Mouse (Mus musculus) heart, adult 2 months (tissue): ENCODE measurements at regions not wholly inside any gene's neighbourhood (a gene's known extent, or its start where the extent isn't known, plus 50 kb on each side); places are given as distances from the start of the nearest gene placed in this dataset.

Source experiments
- CTCF ChIP-seq: fragments of 200-600 bp; IDR thresholded peaks from 2 replicates; pipeline ENCODE4 v1.8.1; 2022; ENCODE audit warnings: antibody characterized with exemption, mild to moderate bottlenecking, moderate library complexity
- EP300 ChIP-seq: fragments of 200-500 bp; IDR thresholded peaks from 2 replicates; pipeline ENCODE4 v1.6.1; 2011; ENCODE audit warnings: low read depth, low read length, control low read depth; ENCODE audit not compliant: insufficient read depth
- POLR2A ChIP-seq: fragments of 200-500 bp; IDR thresholded peaks from 2 replicates; pipeline ENCODE4 v1.6.1; 2011; ENCODE audit warnings: mild to moderate bottlenecking, low read depth, low read length, control low read depth; ENCODE audit not compliant: insufficient read depth

- TF ChIP-seq CTCF, result no peak
- TF ChIP-seq POLR2A, result no peak
- TF ChIP-seq EP300, result no peak
Measured at GRCm38 (mm10) chr15:7563726-7564125, 165.5 kb upstream of the Egflam start.
